Mouse (Mus musculus): Measurements from ENCODE around the gene 4921536K21Rik. TPM values are rescaled to one million over a fixed set of nuclear protein-coding genes. Genes with fewer than 3 reads are reported as not detected.

The 4921536K21Rik gene
- polyA plus RNA-seq, 1 experiment: 0.89 TPM

- no peak overlapping the region for H3ac ChIP-seq (ENCODE audit: control insufficient read depth, insufficient read length, low read depth)
- H3K79me3 ChIP-seq (ENCODE audit: low read depth): peaks cover 28% of the 10 kb centered on the region
- H3K27me3 ChIP-seq (ENCODE audit: control insufficient read depth, insufficient read depth, insufficient read length): no peaks in the 10 kb centered on the region
- H3K79me2 ChIP-seq (ENCODE audit: control insufficient read depth, insufficient read depth): peaks cover 54% of the 10 kb centered on the region
- peaks cover 41% of the 10 kb centered on the region for H3K36me3 ChIP-seq (ENCODE audit: control insufficient read depth, insufficient read depth)
- TF ChIP-seq CTCF (IDR thresholded peaks at IDR 0.05; ENCODE audit: control insufficient read depth, insufficient read depth, insufficient read length) (no peak), USF1 (IDR thresholded peaks at IDR 0.05; ENCODE audit: low read depth) (no peak), CEBPB (IDR thresholded peaks at IDR 0.05; ENCODE audit: low read depth) (no peak), MAX (IDR thresholded peaks at IDR 0.05) (no peak), MYOD1 (IDR thresholded peaks at IDR 0.05; ENCODE audit: control insufficient read depth, insufficient read length, low read depth) (no peak), MYOG (IDR thresholded peaks at IDR 0.05; ENCODE audit: control insufficient read depth, extremely low read depth, insufficient read length) (no peak), FOSL1 (IDR thresholded peaks at IDR 0.05; ENCODE audit: insufficient read depth, low read length, poor library complexity, severe bottlenecking) (no peak)
- no peak overlapping the region for H3K4me3 ChIP-seq (ENCODE audit: insufficient read depth, poor library complexity, severe bottlenecking)
Observed at GRCm38 (mm10) chr11:3895933-3896332, 1.0 kb upstream of the 4921536K21Rik start.

- Histone ChIP-seq H3ac (ENCODE audit: control insufficient read depth, insufficient read length, low read depth) (peak overlapping the region; percentile 46), H3K79me3 (ENCODE audit: low read depth) (peaks cover 28% of the 10 kb centered on the region), H3K36me3 (ENCODE audit: control insufficient read depth, insufficient read depth) (peaks cover 38% of the 10 kb centered on the region), H3K27me3 (ENCODE audit: control insufficient read depth, insufficient read depth, insufficient read length) (no peaks in the 10 kb centered on the region), H3K4me3 (ENCODE audit: insufficient read depth, poor library complexity, severe bottlenecking) (peak overlapping the region; percentile 62), H3K79me2 (ENCODE audit: control insufficient read depth, insufficient read depth) (peaks cover 49% of the 10 kb centered on the region)
- TF ChIP-seq FOSL1 (IDR thresholded peaks at IDR 0.05; ENCODE audit: insufficient read depth, low read length, poor library complexity, severe bottlenecking) (no peak), MYOD1 (IDR thresholded peaks at IDR 0.05; ENCODE audit: control insufficient read depth, insufficient read length, low read depth) (no peak), USF1 (IDR thresholded peaks at IDR 0.05; ENCODE audit: low read depth) (no peak), MYOG (IDR thresholded peaks at IDR 0.05; ENCODE audit: control insufficient read depth, extremely low read depth, insufficient read length) (no peak)
Observed at GRCm38 (mm10) chr11:3895458-3895857, 560 bp upstream of the 4921536K21Rik start.

- Histone ChIP-seq H3K79me3 (ENCODE audit: low read depth) (peaks cover 28% of the 10 kb centered on the region), H3K79me2 (ENCODE audit: control insufficient read depth, insufficient read depth) (peaks cover 35% of the 10 kb centered on the region), H3K36me3 (ENCODE audit: control insufficient read depth, insufficient read depth) (peaks cover 26% of the 10 kb centered on the region), H3K4me3 (ENCODE audit: insufficient read depth, poor library complexity, severe bottlenecking) (no peak overlapping the region), H3ac (ENCODE audit: control insufficient read depth, insufficient read length, low read depth) (no peak overlapping the region), H3K27me3 (ENCODE audit: control insufficient read depth, insufficient read depth, insufficient read length) (no peaks in the 10 kb centered on the region)
- TF ChIP-seq USF1 (IDR thresholded peaks at IDR 0.05; ENCODE audit: low read depth) (no peak), MYOG (IDR thresholded peaks at IDR 0.05; ENCODE audit: control insufficient read depth, extremely low read depth, insufficient read length) (no peak), CEBPB (IDR thresholded peaks at IDR 0.05; ENCODE audit: low read depth) (no peak), MAX (IDR thresholded peaks at IDR 0.05) (no peak), MYOD1 (IDR thresholded peaks at IDR 0.05; ENCODE audit: control insufficient read depth, insufficient read length, low read depth) (no peak), CTCF (IDR thresholded peaks at IDR 0.05; ENCODE audit: control insufficient read depth, insufficient read depth, insufficient read length) (no peak), FOSL1 (IDR thresholded peaks at IDR 0.05; ENCODE audit: insufficient read depth, low read length, poor library complexity, severe bottlenecking) (no peak)
Observed at GRCm38 (mm10) chr11:3893970-3894369, 928 bp downstream of the 4921536K21Rik start.

GRCm38 (mm10) chr11:3887331-3887730 lies 7.6 kb downstream of the 4921536K21Rik start:
- Histone ChIP-seq H3K4me3 (ENCODE audit: insufficient read depth, poor library complexity, severe bottlenecking) (no peak overlapping the region), H3K79me2 (ENCODE audit: control insufficient read depth, insufficient read depth) (no peaks in the 10 kb centered on the region), H3K79me3 (ENCODE audit: low read depth) (no peaks in the 10 kb centered on the region), H3ac (ENCODE audit: control insufficient read depth, insufficient read length, low read depth) (no peak overlapping the region), H3K36me3 (ENCODE audit: control insufficient read depth, insufficient read depth) (no peaks in the 10 kb centered on the region), H3K27me3 (ENCODE audit: control insufficient read depth, insufficient read depth, insufficient read length) (no peaks in the 10 kb centered on the region)
- TF ChIP-seq MYOD1 (IDR thresholded peaks at IDR 0.05; ENCODE audit: control insufficient read depth, insufficient read length, low read depth) (no peak), USF1 (IDR thresholded peaks at IDR 0.05; ENCODE audit: low read depth) (no peak), CTCF (IDR thresholded peaks at IDR 0.05; ENCODE audit: control insufficient read depth, insufficient read depth, insufficient read length) (no peak), FOSL1 (IDR thresholded peaks at IDR 0.05; ENCODE audit: insufficient read depth, low read length, poor library complexity, severe bottlenecking) (no peak), MYOG (IDR thresholded peaks at IDR 0.05; ENCODE audit: control insufficient read depth, extremely low read depth, insufficient read length) (no peak), CEBPB (IDR thresholded peaks at IDR 0.05; ENCODE audit: low read depth) (no peak), MAX (IDR thresholded peaks at IDR 0.05) (no peak)

GRCm38 (mm10) chr11:3883711-3884110 lies 11.2 kb downstream of the 4921536K21Rik start:
- TF ChIP-seq CEBPB (IDR thresholded peaks at IDR 0.05; ENCODE audit: low read depth) (no peak), FOSL1 (IDR thresholded peaks at IDR 0.05; ENCODE audit: insufficient read depth, low read length, poor library complexity, severe bottlenecking) (no peak), MAX (IDR thresholded peaks at IDR 0.05) (no peak), MYOD1 (IDR thresholded peaks at IDR 0.05; ENCODE audit: control insufficient read depth, insufficient read length, low read depth) (no peak), USF1 (IDR thresholded peaks at IDR 0.05; ENCODE audit: low read depth) (no peak), MYOG (IDR thresholded peaks at IDR 0.05; ENCODE audit: control insufficient read depth, extremely low read depth, insufficient read length) (no peak), CTCF (IDR thresholded peaks at IDR 0.05; ENCODE audit: control insufficient read depth, insufficient read depth, insufficient read length) (no peak)

GRCm38 (mm10) chr11:3879836-3880235 lies 15.1 kb downstream of the 4921536K21Rik start:
- TF ChIP-seq MYOD1 (IDR thresholded peaks at IDR 0.05; ENCODE audit: control insufficient read depth, insufficient read length, low read depth) (no peak), USF1 (IDR thresholded peaks at IDR 0.05; ENCODE audit: low read depth) (no peak), MAX (IDR thresholded peaks at IDR 0.05) (no peak), CEBPB (IDR thresholded peaks at IDR 0.05; ENCODE audit: low read depth) (no peak), CTCF (IDR thresholded peaks at IDR 0.05; ENCODE audit: control insufficient read depth, insufficient read depth, insufficient read length) (peak; percentile 65), MYOG (IDR thresholded peaks at IDR 0.05; ENCODE audit: control insufficient read depth, extremely low read depth, insufficient read length) (no peak), FOSL1 (IDR thresholded peaks at IDR 0.05; ENCODE audit: insufficient read depth, low read length, poor library complexity, severe bottlenecking) (no peak)
- H3ac ChIP-seq (ENCODE audit: control insufficient read depth, insufficient read length, low read depth): no peak overlapping the region
- H3K79me3 ChIP-seq (ENCODE audit: low read depth): no peaks in the 10 kb centered on the region
- H3K36me3 ChIP-seq (ENCODE audit: control insufficient read depth, insufficient read depth): no peaks in the 10 kb centered on the region
- no peaks in the 10 kb centered on the region for H3K79me2 ChIP-seq (ENCODE audit: control insufficient read depth, insufficient read depth)
- H3K27me3 ChIP-seq (ENCODE audit: control insufficient read depth, insufficient read depth, insufficient read length): no peaks in the 10 kb centered on the region
- H3K4me3 ChIP-seq (ENCODE audit: insufficient read depth, poor library complexity, severe bottlenecking): no peak overlapping the region

More at GRCm38 (mm10) chr11:3883711-3884110, 11.2 kb downstream of the 4921536K21Rik start:
- Histone ChIP-seq H3K79me3 (ENCODE audit: low read depth) (no peaks in the 10 kb centered on the region), H3K79me2 (ENCODE audit: control insufficient read depth, insufficient read depth) (no peaks in the 10 kb centered on the region), H3K36me3 (ENCODE audit: control insufficient read depth, insufficient read depth) (no peaks in the 10 kb centered on the region), H3ac (ENCODE audit: control insufficient read depth, insufficient read length, low read depth) (no peak overlapping the region), H3K4me3 (ENCODE audit: insufficient read depth, poor library complexity, severe bottlenecking) (no peak overlapping the region), H3K27me3 (ENCODE audit: control insufficient read depth, insufficient read depth, insufficient read length) (no peaks in the 10 kb centered on the region)

All from C2C12 (cell line).